Mouse (Mus musculus): ENCODE measurements around the gene Olfr884.

- TF ChIP-seq TAL1 (IDR thresholded peaks at IDR 0.05; ENCODE audit: low read length) (no peak), GATA1 (IDR thresholded peaks at IDR 0.05; ENCODE audit: low read length) (no peak)
These were observed at the start of gene Olfr884 for GRCm38 (mm10) chr9:38046255-38046654.

Data from erythroblast, embryonic 14.5 days (primary cell).